Mouse (Mus musculus) MEL (cell line): ENCODE results near the gene Pygo1. TPM values are rescaled to one million over a fixed set of nuclear protein-coding genes. Genes with fewer than 3 reads are reported as not detected.

ENCODE experiments used
- DNase-seq: peaks from one replicate; pipeline ENCODE4 v3.0.0; 2011; ENCODE audit warnings: low read depth, low spot score
- H3K27ac ChIP-seq: 2 replicates; pipeline ENCODE4 v1.5.1; 2012; ENCODE audit warnings: low read depth, mild to moderate bottlenecking, control low read depth, low read length, moderate library complexity; ENCODE audit not compliant: control insufficient read depth
- H3K27me3 ChIP-seq, 2 experiments: fragments of 150-350 bp in 1 of 2; sonication (generic) in 1 of 2; 2 replicates each; pipeline ENCODE4 v1.6.1; 2012; ENCODE audit warnings: low read length in 2 of 2, mild to moderate bottlenecking in 2 of 2, improper control_type of control experiment in 1 of 2, moderate library complexity in 1 of 2; ENCODE audit not compliant: insufficient read depth in 2 of 2, control insufficient read depth in 1 of 2
- H3K36me3 ChIP-seq, 2 experiments: 2 replicates each; pipeline ENCODE4 v1.6.1; 2012 to 2014; ENCODE audit warnings: low read length in 2 of 2, improper control_type of control experiment in 1 of 2, inconsistent platforms in 1 of 2, mild to moderate bottlenecking in 1 of 2; ENCODE audit not compliant: insufficient read depth in 2 of 2, control insufficient read depth in 1 of 2
- H3K4me1 ChIP-seq, 2 experiments: fragments of 150-350 bp in 1 of 2; sonication (generic) in 1 of 2; 2 replicates each; pipeline ENCODE4 v1.6.1; 2012; ENCODE audit warnings: low read length in 2 of 2, improper control_type of control experiment in 1 of 2, mild to moderate bottlenecking in 1 of 2; ENCODE audit not compliant: insufficient read depth in 2 of 2, control insufficient read depth in 1 of 2
- H3K4me3 ChIP-seq, 2 experiments: fragments of 150-350 bp in 1 of 2; sonication (generic) in 1 of 2; 2 replicates each; pipeline ENCODE4 v1.5.1; 2012; ENCODE audit warnings: low read depth in 2 of 2, low read length in 2 of 2, mild to moderate bottlenecking in 2 of 2, moderate library complexity in 2 of 2, control low read depth in 1 of 2, improper control_type of control experiment in 1 of 2; ENCODE audit not compliant: control insufficient read depth in 1 of 2, insufficient read depth in 1 of 2
- H3K79me2 ChIP-seq: 2 replicates; pipeline ENCODE4 v1.6.1; 2012; ENCODE audit warnings: mild to moderate bottlenecking, low read length, moderate library complexity; ENCODE audit not compliant: control insufficient read depth, poor library complexity, insufficient read depth
- H3K9ac ChIP-seq: 2 replicates; pipeline ENCODE4 v1.6.1; 2012; ENCODE audit warnings: low read depth, mild to moderate bottlenecking, control low read depth, low read length, moderate library complexity; ENCODE audit not compliant: control insufficient read depth, poor library complexity, severe bottlenecking
- H3K9me3 ChIP-seq: fragments of 150-350 bp; sonication (generic); replicated peaks from 2 replicates; pipeline ENCODE4 v1.6.1; 2012; ENCODE audit warnings: mild to moderate bottlenecking, low read length, improper control_type of control experiment, moderate library complexity; ENCODE audit not compliant: insufficient read depth
- CTCF ChIP-seq, 3 experiments: IDR thresholded peaks in 2 of 3; conservative IDR thresholded peaks in 1 of 3; 2 replicates each; pipeline ENCODE4 v1.5.1; 2011 to 2012; ENCODE audit warnings: low read length in 3 of 3, low read depth in 2 of 3, mild to moderate bottlenecking in 2 of 3, improper control_type of control experiment in 1 of 3, inconsistent platforms in 1 of 3, mixed read lengths in 1 of 3, moderate library complexity in 1 of 3; ENCODE audit not compliant: control insufficient read depth in 1 of 3, insufficient read depth in 1 of 3, poor library complexity in 1 of 3, severe bottlenecking in 1 of 3
- E2F4 ChIP-seq: IDR thresholded peaks from 2 replicates; pipeline ENCODE4 v1.6.1; 2011; ENCODE audit warnings: low read depth, low read length, improper control_type of control experiment, borderline replicate concordance
- ELF1 ChIP-seq: IDR thresholded peaks from 2 replicates; pipeline ENCODE4 v1.6.1; 2014; ENCODE audit warnings: low read depth, mild to moderate bottlenecking, inconsistent platforms, low read length, improper control_type of control experiment, moderate library complexity
- HCFC1 ChIP-seq: IDR thresholded peaks from 2 replicates; pipeline ENCODE4 v1.6.1; 2012; ENCODE audit warnings: low read depth, mild to moderate bottlenecking, inconsistent platforms, low read length, improper control_type of control experiment, moderate library complexity
- JUND ChIP-seq: IDR thresholded peaks from 2 replicates; pipeline ENCODE4 v1.6.1; 2011; ENCODE audit warnings: low read depth, mild to moderate bottlenecking, improper control_type of control experiment, low read length
- KAT2A ChIP-seq: conservative IDR thresholded peaks from 2 replicates; pipeline ENCODE4 v1.6.1; 2012; ENCODE audit warnings: low read depth, low read length, improper control_type of control experiment, inconsistent platforms
- MAFK ChIP-seq: IDR thresholded peaks from 2 replicates; pipeline ENCODE4 v1.6.1; 2011; ENCODE audit warnings: low read depth, mild to moderate bottlenecking, low read length, improper control_type of control experiment, borderline replicate concordance
- MAX ChIP-seq: IDR thresholded peaks from 2 replicates; pipeline ENCODE4 v1.6.1; 2011; ENCODE audit warnings: low read length, improper control_type of control experiment
- MXI1 ChIP-seq: IDR thresholded peaks from 2 replicates; pipeline ENCODE4 v1.6.1; 2011; ENCODE audit warnings: mild to moderate bottlenecking, low read depth, low read length, improper control_type of control experiment
- POLR2A ChIP-seq, 2 experiments: IDR thresholded peaks; 2 replicates each; pipeline ENCODE4 v1.6.1; 2011 to 2012; ENCODE audit warnings: low read length in 2 of 2, mild to moderate bottlenecking in 2 of 2, control low read depth in 1 of 2, improper control_type of control experiment in 1 of 2, low read depth in 1 of 2, moderate library complexity in 1 of 2; ENCODE audit not compliant: control insufficient read depth in 1 of 2, insufficient read depth in 1 of 2, poor library complexity in 1 of 2
- RAD21 ChIP-seq: IDR thresholded peaks from 2 replicates; pipeline ENCODE4 v1.6.1; 2011; ENCODE audit warnings: mild to moderate bottlenecking, low read depth, low read length, improper control_type of control experiment
- RCOR1 ChIP-seq: IDR thresholded peaks from 2 replicates; pipeline ENCODE4 v1.6.1; 2012; ENCODE audit warnings: low read depth, mild to moderate bottlenecking, inconsistent platforms, low read length, improper control_type of control experiment
- SMC3 ChIP-seq: IDR thresholded peaks from 2 replicates; pipeline ENCODE4 v1.6.1; 2011; ENCODE audit warnings: low read depth, low read length, improper control_type of control experiment
- TAL1 ChIP-seq: IDR thresholded peaks from 2 replicates; pipeline ENCODE4 v1.6.1; 2012; ENCODE audit warnings: mild to moderate bottlenecking, inconsistent platforms, low read length, moderate library complexity, mixed read lengths
- TBP ChIP-seq: IDR thresholded peaks from 2 replicates; pipeline ENCODE4 v1.8.0; 2011; ENCODE audit warnings: low read depth, low read length, improper control_type of control experiment
- TCF12 ChIP-seq: IDR thresholded peaks from 2 replicates; pipeline ENCODE4 v1.6.1; 2014; ENCODE audit warnings: low read depth, mild to moderate bottlenecking, inconsistent platforms, low read length, improper control_type of control experiment, moderate library complexity
- USF2 ChIP-seq, 2 experiments: IDR thresholded peaks; 2 replicates each; pipeline ENCODE4 v1.6.1; 2011 to 2012; ENCODE audit warnings: improper control_type of control experiment in 2 of 2, low read length in 2 of 2, borderline replicate concordance in 1 of 2, inconsistent platforms in 1 of 2, low read depth in 1 of 2, mild to moderate bottlenecking in 1 of 2; ENCODE audit not compliant: insufficient read depth in 1 of 2
- ZKSCAN1 ChIP-seq: IDR thresholded peaks from 2 replicates; pipeline ENCODE4 v1.6.1; 2012; ENCODE audit warnings: low read depth, mild to moderate bottlenecking, inconsistent platforms, low read length, improper control_type of control experiment, moderate library complexity
- ZNF384 ChIP-seq: IDR thresholded peaks from 2 replicates; pipeline ENCODE4 v1.6.1; 2012; ENCODE audit warnings: low read depth, mild to moderate bottlenecking, inconsistent platforms, low read length, improper control_type of control experiment
- polyA plus RNA-seq, 2 experiments: library from polyadenylated mRNA; stranded (reverse) in 1 of 2; unstranded in 1 of 2; fragments of >175 nt in 1 of 2; fragments of >200 nt in 1 of 2; gene quantifications; 2 replicates each; pipeline versions ENCODE4 v1.2.1 to v1.2.4; 2012; ENCODE audit warnings: low replicate concordance in 2 of 2, low read depth in 1 of 2; ENCODE audit not compliant: insufficient read length in 2 of 2, insufficient read depth in 1 of 2, missing spikeins in 1 of 2
- total RNA-seq: library from RNA; depleted of rRNA; stranded (reverse); fragments of 300-350 nt; gene quantifications from 2 replicates; pipeline ENCODE4 v1.2.3, GENCODE M21; 2012

Pygo1 gene
- total and polyA plus RNA-seq, 3 experiments: not detected

DNA sequence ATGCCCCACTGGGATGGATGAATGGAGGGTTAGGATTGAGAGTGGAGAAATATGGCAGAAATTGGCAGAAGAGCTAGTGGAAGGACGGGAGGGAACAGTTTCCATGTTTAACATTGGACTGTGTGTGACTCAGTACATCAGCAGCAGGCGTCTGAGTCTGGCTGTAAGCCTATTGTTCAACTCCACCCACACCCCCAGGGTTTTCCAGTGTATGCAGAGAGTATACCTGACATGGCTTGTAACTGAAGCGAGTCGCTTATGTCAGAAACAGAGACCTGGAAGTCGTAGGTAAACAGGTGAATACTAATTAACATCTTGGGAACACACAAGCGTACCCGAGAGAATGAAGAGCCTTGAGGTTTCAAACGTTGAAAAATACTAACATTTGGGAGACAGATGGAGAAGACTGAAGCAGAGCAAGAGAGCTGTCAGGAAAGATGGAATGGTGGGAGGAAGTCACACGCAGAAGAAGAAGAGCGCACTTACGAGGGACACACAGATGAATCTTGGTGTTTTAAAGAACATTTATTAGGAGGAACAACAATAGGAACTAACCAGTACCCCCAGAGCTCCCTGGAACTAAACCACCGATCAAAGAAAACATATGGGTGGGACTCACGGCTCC is 5.8 kb downstream of the Pygo1 start:
- Histone ChIP-seq H3K4me1 (no peaks in the 10 kb centered on the region), H3K27ac (no peak overlapping the region), H3K9ac (no peak overlapping the region), H3K79me2 (no peaks in the 10 kb centered on the region), H3K4me3 (no peak overlapping the region), H3K9me3 (no peaks in the 10 kb centered on the region), H3K27me3 (peaks cover 6 to 9% of the 10 kb centered on the region in 2 experiments; a peak in 3 of 4 replicates), H3K36me3 (no peaks in the 10 kb centered on the region)
- no peak for TF ChIP-seq ZNF384
- TF ChIP-seq USF2 (IDR thresholded peaks at IDR 0.05; ENCODE audit: borderline replicate concordance in 1 of 2, insufficient read depth in 1 of 2, low read depth in 1 of 2, low read length in 2 of 2): no peak
- no peak for TF ChIP-seq KAT2A
- no peak for TF ChIP-seq TCF12
- TF ChIP-seq TBP: no peak
- TF ChIP-seq HCFC1: no peak
- no peak for TF ChIP-seq MAFK
- no peak for TF ChIP-seq MAX
- TF ChIP-seq POLR2A (IDR thresholded peaks at IDR 0.05; ENCODE audit: control insufficient read depth in 1 of 2, insufficient read depth in 1 of 2, low read depth in 1 of 2, low read length in 2 of 2, poor library complexity in 1 of 2): no peak
- DNase-seq: no peak

GRCm38 (mm10) chr9:72935309-72935708 is 9.9 kb downstream of the Pygo1 start:
- H3K79me2 ChIP-seq: no peaks in the 10 kb centered on the region
- no peak overlapping the region for H3K9ac ChIP-seq
- DNase-seq: peak; percentile 46
- H3K36me3 ChIP-seq: no peaks in the 10 kb centered on the region
- TF ChIP-seq ZKSCAN1 (no peak), CTCF (IDR thresholded peaks at IDR 0.05 in 2 of 3, conservative IDR thresholded peaks at IDR 0.05 in 1 of 3; ENCODE audit: control insufficient read depth in 1 of 3, insufficient read depth in 1 of 3, low read depth in 2 of 3, low read length in 3 of 3, poor library complexity in 1 of 3, severe bottlenecking in 1 of 3) (peak; percentile 39 to 48 (median 46); a peak in 5 of 6 replicates), MXI1 (no peak), TAL1 (no peak), JUND (no peak), E2F4 (no peak), ELF1 (no peak), SMC3 (peak; percentile 46), RCOR1 (no peak), RAD21 (peak; percentile 28)
- H3K27me3 ChIP-seq: peaks cover 3 to 5% of the 10 kb centered on the region in 2 experiments; a peak in 3 of 4 replicates
- no peak overlapping the region for H3K27ac ChIP-seq
- H3K9me3 ChIP-seq: no peaks in the 10 kb centered on the region
- H3K4me1 ChIP-seq: no peaks in the 10 kb centered on the region
- H3K4me3 ChIP-seq: no peak overlapping the region
